Mouse (Mus musculus): Measurements from ENCODE around the gene Ldlrad1. TPM values are rescaled to one million over a fixed set of nuclear protein-coding genes. Genes with fewer than 3 reads are reported as not detected.

Gene Ldlrad1
- polyA plus RNA-seq, 1 experiment from 2014 or later = not detected

GRCm38 (mm10) chr4:107180746-107181145 is 28.2 kb upstream of the Ldlrad1 start:
- H3K36me3 ChIP-seq = no peaks in the 10 kb centered on the region; the same call in 1 of the 2 replicates
- no peaks in the 10 kb centered on the region for H3K27me3 ChIP-seq
- no peak overlapping the region for H3K9ac ChIP-seq
- no peak for ATAC-seq (replicated peaks; ENCODE audit: insufficient number of reproducible peaks, insufficient read depth, low FRiP score, low read depth)
- no peak overlapping the region for H3K4me3 ChIP-seq
- H3K9me3 ChIP-seq (replicated peaks) = no peaks in the 10 kb centered on the region
- H3K4me2 ChIP-seq = 0 out of 2 replicates have a peak overlapping the region, but pooled peaks have one; percentile 75
- H3K4me1 ChIP-seq (replicated peaks) = peaks cover 37% of the 10 kb centered on the region
- no peak overlapping the region for H3K27ac ChIP-seq

GRCm38 (mm10) chr4:107181866-107182265 is 27.1 kb upstream of the Ldlrad1 start:
- WGBS = 83% methylated on average over 6 of the region's 6 CpGs
- Histone ChIP-seq H3K4me3 (no peak overlapping the region), H3K9ac (no peak overlapping the region), H3K4me1 (replicated peaks) (peaks cover 43% of the 10 kb centered on the region), H3K36me3 (peaks cover 8% of the 10 kb centered on the region), H3K4me2 (no peak overlapping the region), H3K27ac (no peak overlapping the region), H3K27me3 (no peaks in the 10 kb centered on the region), H3K9me3 (replicated peaks) (no peaks in the 10 kb centered on the region)
- ATAC-seq (replicated peaks; ENCODE audit: insufficient number of reproducible peaks, insufficient read depth, low FRiP score, low read depth) = no peak

DNA sequence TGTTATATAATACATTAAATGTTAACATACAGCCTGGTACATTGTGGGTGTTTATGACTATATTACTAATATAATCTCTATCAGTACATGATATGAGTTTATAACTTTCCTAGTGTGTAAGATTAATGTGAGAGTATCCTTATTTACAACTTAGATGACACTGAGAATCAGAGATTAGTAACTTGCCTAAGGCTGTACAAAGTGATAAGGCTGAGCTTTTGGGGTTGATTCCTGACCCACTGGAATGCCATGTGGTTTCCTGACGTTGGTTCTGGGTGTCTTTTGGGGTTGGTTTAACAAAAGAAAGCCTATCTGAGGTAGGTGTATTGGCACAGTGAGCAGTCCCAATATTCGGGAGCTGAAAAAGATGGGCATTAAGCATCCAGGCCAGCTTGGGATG is 26.2 kb upstream of the Ldlrad1 start:
- Histone ChIP-seq H3K9me3 (replicated peaks) (no peaks in the 10 kb centered on the region), H3K36me3 (peaks cover 17% of the 10 kb centered on the region), H3K9ac (no peak overlapping the region), H3K27me3 (no peaks in the 10 kb centered on the region), H3K27ac (no peak overlapping the region), H3K4me1 (replicated peaks) (peaks cover 36% of the 10 kb centered on the region), H3K4me3 (no peak overlapping the region), H3K4me2 (no peak overlapping the region)
- WGBS = 59% methylated on average over 2 of the region's 2 CpGs
- no peak for ATAC-seq (replicated peaks; ENCODE audit: insufficient number of reproducible peaks, insufficient read depth, low FRiP score, low read depth)

DNA sequence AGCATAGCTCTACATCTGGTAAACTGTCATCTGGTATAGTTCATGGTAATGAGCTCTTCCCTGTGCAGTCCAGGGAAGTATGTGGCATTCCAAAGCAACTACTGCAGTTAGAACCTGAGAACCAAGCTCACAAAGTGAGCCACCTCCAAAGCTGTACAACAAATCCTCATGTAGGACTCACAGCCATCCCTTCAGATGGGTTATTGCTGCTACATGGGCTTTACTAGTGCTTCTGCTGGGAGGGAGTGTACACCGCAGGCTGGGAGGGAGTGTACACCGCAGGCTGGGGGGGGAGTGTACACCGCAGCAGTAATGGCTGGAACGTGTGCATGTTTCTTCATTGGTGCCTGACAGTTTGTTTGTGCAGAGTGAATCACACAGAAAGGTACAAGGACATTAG is 25.8 kb upstream of the Ldlrad1 start:
- Histone ChIP-seq H3K27ac (no peak overlapping the region), H3K36me3 (peaks cover 21% of the 10 kb centered on the region), H3K4me3 (no peak overlapping the region), H3K4me2 (no peak overlapping the region), H3K9me3 (replicated peaks) (no peaks in the 10 kb centered on the region), H3K27me3 (no peaks in the 10 kb centered on the region), H3K9ac (no peak overlapping the region), H3K4me1 (replicated peaks) (peaks cover 36% of the 10 kb centered on the region)
- WGBS = 86% methylated on average over 4 of the region's 4 CpGs
- ATAC-seq (replicated peaks; ENCODE audit: insufficient number of reproducible peaks, insufficient read depth, low FRiP score, low read depth) = no peak

GRCm38 (mm10) chr4:107185703-107186102 is 23.3 kb upstream of the Ldlrad1 start:
- Histone ChIP-seq H3K36me3 (peaks cover 43% of the 10 kb centered on the region), H3K27me3 (no peaks in the 10 kb centered on the region), H3K4me1 (replicated peaks) (peaks cover 25% of the 10 kb centered on the region), H3K9me3 (replicated peaks) (no peaks in the 10 kb centered on the region), H3K4me2 (no peak overlapping the region), H3K9ac (no peak overlapping the region), H3K4me3 (no peak overlapping the region), H3K27ac (no peak overlapping the region)
- 66% methylated on average over 3 of the region's 3 CpGs for WGBS
- no peak for ATAC-seq (replicated peaks; ENCODE audit: insufficient number of reproducible peaks, insufficient read depth, low FRiP score, low read depth)

- H3K36me3 ChIP-seq = peaks cover 74% of the 10 kb centered on the region
- 91% methylated on average over 3 of the region's 3 CpGs for WGBS
- no peak overlapping the region for H3K4me3 ChIP-seq
- H3K9ac ChIP-seq = no peak overlapping the region
- no peaks in the 10 kb centered on the region for H3K4me1 ChIP-seq (replicated peaks)
- ATAC-seq (replicated peaks; ENCODE audit: insufficient number of reproducible peaks, insufficient read depth, low FRiP score, low read depth) = no peak
- H3K27ac ChIP-seq = no peak overlapping the region
- no peak overlapping the region for H3K4me2 ChIP-seq
- H3K27me3 ChIP-seq = no peaks in the 10 kb centered on the region
- no peaks in the 10 kb centered on the region for H3K9me3 ChIP-seq (replicated peaks)
Measured at GRCm38 (mm10) chr4:107193841-107194240, 15.1 kb upstream of the Ldlrad1 start.

GRCm38 (mm10) chr4:107196454-107196853 is 12.5 kb upstream of the Ldlrad1 start:
- no peak for ATAC-seq (replicated peaks; ENCODE audit: insufficient number of reproducible peaks, insufficient read depth, low FRiP score, low read depth)
- 85% methylated on average over 2 of the region's 2 CpGs for WGBS
- Histone ChIP-seq H3K4me1 (replicated peaks) (no peaks in the 10 kb centered on the region), H3K4me2 (no peak overlapping the region), H3K9ac (no peak overlapping the region), H3K27ac (no peak overlapping the region), H3K36me3 (peaks cover 77% of the 10 kb centered on the region), H3K4me3 (no peak overlapping the region), H3K9me3 (replicated peaks) (no peaks in the 10 kb centered on the region), H3K27me3 (no peaks in the 10 kb centered on the region)

- no peaks in the 10 kb centered on the region for H3K9me3 ChIP-seq (replicated peaks)
- no peak overlapping the region for H3K4me2 ChIP-seq
- no peaks in the 10 kb centered on the region for H3K27me3 ChIP-seq
- H3K9ac ChIP-seq = no peak overlapping the region
- no peak for ATAC-seq (replicated peaks; ENCODE audit: insufficient number of reproducible peaks, insufficient read depth, low FRiP score, low read depth)
- WGBS = 88% methylated on average over 5 of the region's 5 CpGs
- H3K4me3 ChIP-seq = no peak overlapping the region
- H3K27ac ChIP-seq = no peak overlapping the region
- no peaks in the 10 kb centered on the region for H3K4me1 ChIP-seq (replicated peaks)
- H3K36me3 ChIP-seq = peaks cover 83% of the 10 kb centered on the region
Measured at GRCm38 (mm10) chr4:107198072-107198471, 10.9 kb upstream of the Ldlrad1 start.

- Histone ChIP-seq H3K27me3 (0 out of 2 replicates have a peak, but pooled peaks cover 2% of the 10 kb centered on the region), H3K27ac (no peak overlapping the region), H3K9me3 (replicated peaks) (no peaks in the 10 kb centered on the region), H3K4me3 (no peak overlapping the region), H3K4me1 (replicated peaks) (no peaks in the 10 kb centered on the region), H3K36me3 (peaks cover 64% of the 10 kb centered on the region), H3K9ac (no peak overlapping the region), H3K4me2 (no peak overlapping the region)
- no peak for ATAC-seq (replicated peaks; ENCODE audit: insufficient number of reproducible peaks, insufficient read depth, low FRiP score, low read depth)
- WGBS = 85% methylated on average over 3 of the region's 3 CpGs
Measured at GRCm38 (mm10) chr4:107201779-107202178, 7.2 kb upstream of the Ldlrad1 start.

DNA sequence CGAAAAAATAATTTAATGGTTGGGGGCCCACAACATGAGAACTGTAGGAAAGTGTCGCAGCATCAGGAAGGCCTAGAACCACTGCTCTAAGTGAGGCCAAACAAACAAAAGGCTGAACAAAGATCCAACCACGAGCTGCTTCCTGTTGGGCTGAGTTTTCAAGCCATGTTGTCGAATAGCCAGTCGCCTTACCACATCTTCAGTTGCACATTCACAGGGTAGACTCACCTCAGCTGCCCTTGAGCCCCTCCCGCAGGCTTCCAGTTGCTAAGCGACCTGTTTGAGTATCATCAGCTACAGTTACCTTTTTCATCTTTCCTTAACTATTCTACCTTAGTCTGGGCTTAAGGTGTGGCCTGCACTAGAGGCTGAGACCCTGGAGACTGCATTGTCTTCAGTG is 6.0 kb upstream of the Ldlrad1 start:
- no peak overlapping the region for H3K4me3 ChIP-seq
- no peak overlapping the region for H3K27ac ChIP-seq
- peaks cover 7% of the 10 kb centered on the region; the same call in 1 of the 2 replicates for H3K27me3 ChIP-seq
- no peaks in the 10 kb centered on the region for H3K9me3 ChIP-seq (replicated peaks)
- H3K36me3 ChIP-seq = peaks cover 62% of the 10 kb centered on the region
- 84% methylated on average over 7 of the region's 7 CpGs for WGBS
- no peaks in the 10 kb centered on the region for H3K4me1 ChIP-seq (replicated peaks)
- no peak for ATAC-seq (replicated peaks; ENCODE audit: insufficient number of reproducible peaks, insufficient read depth, low FRiP score, low read depth)
- H3K9ac ChIP-seq = no peak overlapping the region
- no peak overlapping the region for H3K4me2 ChIP-seq

- WGBS = 91% methylated on average over 2 of the region's 2 CpGs
- no peak for ATAC-seq (replicated peaks; ENCODE audit: insufficient number of reproducible peaks, insufficient read depth, low FRiP score, low read depth)
Measured at GRCm38 (mm10) chr4:107207016-107207415, 2.0 kb upstream of the Ldlrad1 start.

GRCm38 (mm10) chr4:107210483-107211097 is 1.6 kb downstream of the Ldlrad1 start:
- WGBS = 69% methylated on average over 5 of the region's 5 CpGs

More at GRCm38 (mm10) chr4:107207016-107207415, 2.0 kb upstream of the Ldlrad1 start:
- no peak overlapping the region for H3K4me3 ChIP-seq
- no peaks in the 10 kb centered on the region for H3K9me3 ChIP-seq (replicated peaks)
- H3K9ac ChIP-seq = no peak overlapping the region
- peaks cover 4% of the 10 kb centered on the region for H3K4me1 ChIP-seq (replicated peaks)
- H3K4me2 ChIP-seq = no peak overlapping the region
- no peak overlapping the region for H3K27ac ChIP-seq
- H3K36me3 ChIP-seq = peaks cover 25% of the 10 kb centered on the region
- H3K27me3 ChIP-seq = peaks cover 27% of the 10 kb centered on the region

More at GRCm38 (mm10) chr4:107210483-107211097, 1.6 kb downstream of the Ldlrad1 start:
- no peak overlapping the region for H3K9ac ChIP-seq
- H3K9me3 ChIP-seq (replicated peaks) = no peaks in the 10 kb centered on the region
- ATAC-seq (replicated peaks; ENCODE audit: insufficient number of reproducible peaks, insufficient read depth, low FRiP score, low read depth) = no peak
- H3K27me3 ChIP-seq = peaks cover 59% of the 10 kb centered on the region
- no peak overlapping the region for H3K27ac ChIP-seq
- H3K36me3 ChIP-seq = peaks cover 9% of the 10 kb centered on the region; the same call in 1 of the 2 replicates
- H3K4me3 ChIP-seq = no peak overlapping the region
- no peak overlapping the region for H3K4me2 ChIP-seq
- H3K4me1 ChIP-seq (replicated peaks) = peaks cover 4% of the 10 kb centered on the region

All from heart, embryonic 15.5 days (tissue).